Mouse (Mus musculus): Measurements from ENCODE around the gene Btbd35f10.
"Not testable (repeated sequence)": the region's sequence is repeated elsewhere in the genome, so short reads cannot be mapped to it uniquely, and the experiment has no call there.

The Btbd35f10 gene

GRCm38 (mm10) chrX:3752785-3753184 is at the start of gene Btbd35f10:
Gene Btbd35f10 (minus strand): TSS chrX:3752885.
- ATAC-seq (ENCODE audit: low TSS enrichment), result not testable (repeated sequence)
